11 mouse cellular contexts compared by ENCODE assay signal in the genomic region with DNA sequence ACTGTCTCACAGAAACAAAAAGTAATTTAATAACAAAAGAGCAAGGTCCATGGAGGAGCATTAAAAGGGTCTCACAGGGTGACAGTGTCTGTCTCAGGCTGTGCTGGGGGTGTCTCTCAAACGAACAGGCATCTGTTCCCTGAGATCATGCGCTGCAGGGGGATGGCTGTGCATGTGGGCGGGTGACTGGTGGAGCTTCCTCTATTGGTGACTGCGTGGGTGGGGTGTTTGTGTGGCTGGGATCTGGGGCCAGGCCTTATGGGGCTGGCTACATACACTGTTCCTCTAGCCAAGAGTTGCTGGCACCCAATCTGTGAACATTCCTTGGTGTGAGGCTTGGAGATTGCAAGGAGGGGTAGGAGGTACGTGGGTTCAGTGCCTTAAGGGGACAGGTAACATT. TPM values are rescaled to one million over a fixed set of nuclear protein-coding genes. Genes with fewer than 3 reads are reported as not detected.
DNase-seq lines count a peak whose midpoint lies in the region; ATAC-seq and TF ChIP-seq lines count a peak whose summit lies in the region.
"Had no signal": no experiment of that assay in that cellular context is flagged by ENCODE, and none has a peak within 500 bp of the region (broad histone marks: within the 10 kb centered on the region; RNA-seq: fewer than 3 reads in every experiment).

No protein-coding gene starts in this region.

- H3K4me3 ChIP-seq in lung, postnatal 0 days (ENCODE audit: low read depth, low read length) = no peak overlapping the region
- H3K4me3 ChIP-seq: embryonic facial prominence, embryonic 10.5 days; limb, embryonic 10.5 days had no signal

- no peak for TF ChIP-seq EP300 in lung, postnatal 0 days (IDR thresholded peaks at IDR 0.05)

- no peak overlapping the region for H3K9ac ChIP-seq in lung, postnatal 0 days (replicated peaks; ENCODE audit: low read depth)

- no peaks in the 10 kb centered on the region for H3K36me3 ChIP-seq in lung, postnatal 0 days (ENCODE audit: insufficient read depth, low read length)
- H3K36me3 ChIP-seq: limb, embryonic 10.5 days had no signal

- H3K27me3 ChIP-seq in lung, postnatal 0 days (replicated peaks; ENCODE audit: insufficient read depth, low read length) = no peaks in the 10 kb centered on the region

- 50% methylated on average over 5 of the region's 5 CpGs for WGBS in lung, postnatal 0 days

- no peak for TF ChIP-seq CTCF in lung, postnatal 0 days (IDR thresholded peaks at IDR 0.05)

- DNase-seq in lung, postnatal 36 days = peak; percentile 40
- no peak for DNase-seq in lung, postnatal 0 days (ENCODE audit: low spot score)
- peak; percentile 18 for DNase-seq in fat pad, adult 2 months (ENCODE audit: extremely low read depth, low read depth, low spot score)
- DNase-seq in layer of hippocampus, postnatal 36 days = peak; percentile 82 to 85
- DNase-seq in telencephalon, adult 2 months (ENCODE audit: low read depth, low spot score) = peak; percentile 94
- no peak for DNase-seq in T-cell, adult 2 months (ENCODE audit: low spot score)
- DNase-seq in gastrocnemius, postnatal 4 days (ENCODE audit: low spot score in 2 of 2) = no peak
- no peak for DNase-seq in lung, adult 18-20 months
- DNase-seq: gastrocnemius, postnatal 14 days had no signal

- no peak for ATAC-seq in lung, postnatal 0 days

- no peak overlapping the region for H3K27ac ChIP-seq in lung, postnatal 0 days (ENCODE audit: low read length)
- H3K27ac ChIP-seq: embryonic facial prominence, embryonic 10.5 days; limb, embryonic 10.5 days had no signal

- no peaks in the 10 kb centered on the region for H3K4me1 ChIP-seq in lung, postnatal 0 days (ENCODE audit: insufficient read depth, low read depth, low read length)
- H3K4me1 ChIP-seq: embryonic facial prominence, embryonic 10.5 days; limb, embryonic 10.5 days had no signal

- no peak overlapping the region for H3K4me2 ChIP-seq in lung, postnatal 0 days (replicated peaks; ENCODE audit: low read depth, low read length)

- H3K9me3 ChIP-seq in lung, postnatal 0 days (ENCODE audit: low read length) = no peaks in the 10 kb centered on the region
- H3K9me3 ChIP-seq: embryonic facial prominence, embryonic 10.5 days; limb, embryonic 10.5 days had no signal

RNA-seq across cellular contexts. Expression of a gene that starts 19.6 kb away (rescaled TPM):
- 0.04 and 0.05 TPM in 2 replicates for polyA plus RNA-seq in lung, postnatal 0 days (2015; fragmentation: Nextera tagmentation; extraction: Ambion mirVana)
- total RNA-seq in layer of hippocampus, postnatal 36 days (2021) = 100 to 1,000 TPM; 286 to 292 TPM
- total RNA-seq in gastrocnemius, postnatal 4 days (2021) = 1 to 10 TPM in 1 of 2 experiments, under 1 TPM in 1; 0.54 to 1.1 TPM

RNA-seq across cellular contexts. Expression of a gene that starts 25.6 kb away (rescaled TPM):
- polyA plus RNA-seq in lung, postnatal 0 days (2015; fragmentation: Nextera tagmentation; extraction: Ambion mirVana) = 12.3 and 12.7 TPM in 2 replicates
- 10 to 100 TPM; 36.1 to 44.0 TPM for total RNA-seq in layer of hippocampus, postnatal 36 days (2021)
- 10 to 100 TPM in 1 of 2 experiments, 1 to 10 TPM in 1; 9.5 to 11.7 TPM for total RNA-seq in gastrocnemius, postnatal 4 days (2021)

RNA-seq across cellular contexts. Expression of a gene that starts 29.5 kb away (rescaled TPM):
- 14.2 and 15.0 TPM in 2 replicates for polyA plus RNA-seq in lung, postnatal 0 days (2015; fragmentation: Nextera tagmentation; extraction: Ambion mirVana)
- 10 to 100 TPM; 32.0 to 37.8 TPM for total RNA-seq in layer of hippocampus, postnatal 36 days (2021)
- 10 to 100 TPM; 11.7 to 13.9 TPM for total RNA-seq in gastrocnemius, postnatal 4 days (2021)

RNA-seq across cellular contexts. Expression of a gene that starts 51.0 kb away (rescaled TPM):
- 154 TPM in 2 replicates for polyA plus RNA-seq in lung, postnatal 0 days (2015; fragmentation: Nextera tagmentation; extraction: Ambion mirVana)
- total RNA-seq in layer of hippocampus, postnatal 36 days (2021) = 100 to 1,000 TPM; 272 to 282 TPM
- 100 to 1,000 TPM; 141 to 153 TPM for total RNA-seq in gastrocnemius, postnatal 4 days (2021)

Comparison
In these comparisons a context has a peak if more than half of its experiments do, and no peak if none do; other contexts are left out.
1. DNase-seq: peak in lung, postnatal 36 days (single experiment), fat pad, adult 2 months (single experiment), layer of hippocampus, postnatal 36 days (2 of 2) and telencephalon, adult 2 months (single experiment); none in lung, postnatal 0 days (single experiment), T-cell, adult 2 months (single experiment), gastrocnemius, postnatal 4 days (0 of 2) and lung, adult 18-20 months (0 of 2).
2. RNA of a gene that starts 19.6 kb away (total RNA-seq): 286 to 292 TPM in layer of hippocampus, postnatal 36 days; 0.54 to 1.1 TPM in gastrocnemius, postnatal 4 days; every median in the first group is over 100 times any median in the second.